Mouse (Mus musculus) activated CD4-positive, CD25-positive, alpha-beta regulatory T cell, adult 4 months (primary cell): ENCODE data around the gene Btbd2. TPM values are rescaled to one million over a fixed set of nuclear protein-coding genes. Genes with fewer than 3 reads are reported as not detected.
"Not testable (repeated sequence)": the region's sequence is repeated elsewhere in the genome, so short reads cannot be mapped to it uniquely, and the experiment has no call there.

Experiments used
- ATAC-seq: one replicate; pipeline ENCODE4 v1.8.0; 2017
- polyA plus RNA-seq, 2 experiments: library from polyadenylated mRNA; unstranded; fragments of 100-300 nt; shearing (Covaris generic); gene quantifications; one replicate each; pipeline ENCODE4 v1.2.1; 2017

The Btbd2 gene
- polyA plus RNA-seq, 2 experiments from 2014 or later = 5.5 to 6.1 TPM

DNA sequence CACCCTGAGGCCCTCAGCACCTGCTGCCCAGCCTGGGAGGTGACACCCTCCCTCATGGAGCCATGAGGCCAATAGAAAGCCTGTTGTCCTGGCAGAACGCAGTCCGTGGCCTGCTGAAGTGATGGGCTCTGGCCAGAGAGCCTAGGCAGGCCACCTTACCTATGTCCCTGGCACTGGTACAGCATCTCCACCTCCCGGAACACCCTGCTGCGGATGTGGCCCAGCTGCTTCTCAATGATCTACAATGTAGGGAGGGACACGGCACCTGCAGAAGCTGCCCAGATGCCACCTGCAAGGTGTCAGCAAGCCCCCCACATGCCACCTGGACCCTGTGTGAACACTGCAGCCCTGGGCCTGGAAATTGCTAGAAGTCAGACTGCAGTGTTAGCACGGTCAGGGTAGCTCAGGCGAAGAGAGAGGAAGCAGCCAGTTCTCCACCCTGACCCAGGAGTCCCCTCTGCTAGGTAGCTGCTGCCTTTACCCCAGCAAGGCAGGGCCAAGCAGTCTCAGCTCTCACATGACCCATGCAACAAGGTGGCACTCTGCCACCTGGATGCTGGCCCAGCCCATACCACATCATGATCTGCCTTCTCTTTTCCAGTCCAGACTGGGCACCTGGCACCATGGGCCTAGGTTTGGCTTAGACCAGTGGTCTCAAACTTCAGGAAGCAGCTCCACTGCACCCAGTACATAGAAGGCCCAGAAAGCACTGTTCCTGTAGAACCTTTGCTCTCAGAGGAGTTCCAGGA lies 13.0 kb upstream of the Btbd2 start:
- no peak for ATAC-seq

DNA sequence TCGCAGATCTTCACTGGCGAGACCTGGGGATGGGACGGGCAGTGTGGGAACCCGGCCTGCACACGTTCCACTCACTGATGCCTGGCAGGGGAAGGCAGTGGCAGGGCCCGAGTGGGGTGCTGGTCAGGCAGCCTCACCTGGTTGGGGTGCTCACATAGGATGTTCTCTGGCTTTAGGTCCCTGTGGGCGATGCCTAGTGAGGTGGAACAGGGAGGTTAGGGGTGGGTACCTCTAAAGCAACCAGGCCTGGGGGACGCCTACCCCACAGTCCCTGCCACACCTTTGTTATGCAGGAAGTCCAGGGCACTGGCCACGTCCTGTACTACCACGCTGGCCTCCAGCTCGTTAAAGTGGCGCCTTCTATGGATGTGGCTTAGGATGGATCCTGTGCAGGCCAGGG lies 12.1 kb upstream of the Btbd2 start:
- no peak for ATAC-seq

DNA sequence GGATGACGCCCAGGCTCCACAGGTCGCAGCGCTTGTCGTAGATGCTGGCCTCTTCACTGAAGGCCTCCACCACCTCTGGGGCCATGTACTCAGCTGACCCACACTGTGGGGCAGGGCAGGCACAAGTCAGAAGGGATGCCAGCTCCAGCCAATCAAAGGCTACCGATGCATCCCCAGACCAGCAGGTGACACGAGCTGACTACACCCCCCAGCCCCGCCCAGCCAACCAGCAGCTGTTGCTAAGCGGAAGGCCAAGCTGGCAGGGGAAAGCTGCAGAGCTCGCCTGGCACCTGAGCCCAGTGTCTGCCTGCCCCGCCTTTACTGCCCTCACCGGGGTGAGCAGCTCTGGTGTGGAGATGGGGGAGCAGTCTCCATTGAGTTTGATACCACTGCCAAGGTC lies 11.7 kb upstream of the Btbd2 start:
- ATAC-seq = no peak

DNA sequence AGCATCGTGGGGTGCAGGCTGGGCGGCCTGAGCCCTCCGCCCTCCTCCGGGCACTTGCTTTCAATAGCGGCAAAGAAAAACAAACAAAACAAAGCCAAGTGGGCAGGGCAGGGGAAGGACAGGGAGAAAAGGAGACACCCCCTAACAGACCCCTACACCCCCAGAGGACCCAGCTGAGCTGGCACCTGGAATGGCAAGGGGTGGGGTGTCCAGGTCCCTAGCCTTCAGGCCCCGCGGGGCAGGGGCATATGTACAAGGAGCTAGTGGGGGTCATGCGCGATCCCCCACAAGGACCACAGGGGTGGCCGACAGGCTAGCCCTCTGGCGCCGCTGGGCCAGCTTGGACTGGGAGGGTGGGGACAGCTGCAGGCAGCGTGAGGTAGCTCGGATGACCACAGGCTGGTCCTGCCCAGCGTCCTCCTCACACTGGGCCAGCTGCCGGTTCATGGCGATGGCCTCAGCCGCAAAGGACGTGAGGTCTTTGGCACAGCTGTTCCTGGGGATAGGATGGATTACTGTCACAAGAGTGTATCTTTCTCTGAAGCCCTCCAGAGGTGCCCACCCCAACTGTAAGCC lies 10.1 kb upstream of the Btbd2 start:
- no peak for ATAC-seq

DNA sequence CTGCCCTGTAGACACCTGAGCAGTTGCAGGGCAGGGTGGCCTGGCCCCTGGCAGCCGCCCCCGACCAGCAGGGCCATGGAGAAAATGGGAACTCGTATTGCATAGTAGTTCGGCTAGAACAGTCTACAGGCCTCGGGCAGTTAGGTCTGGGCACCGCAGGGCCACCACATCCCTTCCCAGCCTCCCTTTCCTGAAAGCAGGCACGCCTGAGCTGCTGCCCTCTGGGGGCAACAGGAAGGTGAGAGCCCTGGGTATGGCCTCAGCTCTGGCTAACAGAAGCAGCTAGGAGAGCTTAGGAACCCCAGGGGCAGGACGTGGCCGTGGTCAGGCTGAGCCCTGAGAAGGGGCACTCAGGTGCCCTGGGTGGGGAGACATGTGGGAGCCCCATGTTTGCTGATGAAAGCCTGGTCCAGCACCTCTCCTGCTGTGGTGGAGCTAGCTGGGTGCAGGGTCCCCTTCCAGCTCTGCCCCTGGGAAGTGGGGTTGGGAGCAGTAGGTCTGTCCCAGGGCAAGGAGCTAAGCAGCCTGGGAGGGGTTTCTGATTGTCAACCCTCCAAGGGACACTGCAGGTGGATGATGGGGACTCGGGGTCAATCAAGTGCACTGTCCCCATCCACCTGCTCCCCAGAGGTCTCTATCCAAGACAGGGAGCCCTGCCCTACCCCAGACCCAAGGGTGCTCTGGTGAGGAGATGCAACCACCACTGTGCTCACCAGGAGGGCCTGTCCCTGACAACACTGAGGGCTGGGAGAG lies 9.3 kb upstream of the Btbd2 start:
- no peak for ATAC-seq

DNA sequence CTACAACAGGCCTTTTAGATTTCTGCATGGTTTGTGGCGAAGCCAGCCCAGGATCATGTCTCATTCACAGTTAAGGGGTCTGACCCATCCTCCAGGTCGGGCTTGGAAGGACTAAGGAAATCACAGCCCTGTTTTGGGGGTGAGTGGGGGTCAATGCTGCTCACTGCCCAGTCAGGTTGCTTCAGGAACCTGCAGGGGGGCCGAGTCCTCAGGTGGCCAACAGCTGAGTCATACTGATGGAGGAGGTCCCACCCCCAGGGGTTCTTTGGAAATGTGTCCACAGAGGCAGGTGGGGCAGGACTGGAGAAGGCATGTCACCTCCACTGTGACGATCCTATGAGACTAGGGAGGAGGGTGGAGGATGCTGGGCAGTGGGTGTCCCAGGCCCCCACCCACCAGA lies 8.6 kb upstream of the Btbd2 start:
- no peak for ATAC-seq

DNA sequence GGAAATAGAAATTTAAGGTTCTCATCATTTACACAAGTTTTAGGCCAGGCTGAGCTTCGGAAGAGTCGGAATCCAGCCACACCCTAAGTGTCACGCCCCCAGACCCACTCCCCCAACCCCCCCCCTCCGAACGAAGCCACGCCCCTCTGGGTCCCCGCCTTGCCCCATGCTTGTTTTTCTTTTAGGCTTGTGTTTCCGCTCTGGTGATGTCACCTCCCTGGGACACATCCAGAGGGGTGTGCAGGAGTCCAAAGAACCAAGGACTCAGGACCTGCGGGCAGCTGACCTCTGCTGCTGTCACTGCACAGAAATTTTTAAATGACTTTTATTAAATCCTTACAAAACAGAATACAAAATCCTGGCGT lies 8.1 kb upstream of the Btbd2 start:
- ATAC-seq = no peak

DNA sequence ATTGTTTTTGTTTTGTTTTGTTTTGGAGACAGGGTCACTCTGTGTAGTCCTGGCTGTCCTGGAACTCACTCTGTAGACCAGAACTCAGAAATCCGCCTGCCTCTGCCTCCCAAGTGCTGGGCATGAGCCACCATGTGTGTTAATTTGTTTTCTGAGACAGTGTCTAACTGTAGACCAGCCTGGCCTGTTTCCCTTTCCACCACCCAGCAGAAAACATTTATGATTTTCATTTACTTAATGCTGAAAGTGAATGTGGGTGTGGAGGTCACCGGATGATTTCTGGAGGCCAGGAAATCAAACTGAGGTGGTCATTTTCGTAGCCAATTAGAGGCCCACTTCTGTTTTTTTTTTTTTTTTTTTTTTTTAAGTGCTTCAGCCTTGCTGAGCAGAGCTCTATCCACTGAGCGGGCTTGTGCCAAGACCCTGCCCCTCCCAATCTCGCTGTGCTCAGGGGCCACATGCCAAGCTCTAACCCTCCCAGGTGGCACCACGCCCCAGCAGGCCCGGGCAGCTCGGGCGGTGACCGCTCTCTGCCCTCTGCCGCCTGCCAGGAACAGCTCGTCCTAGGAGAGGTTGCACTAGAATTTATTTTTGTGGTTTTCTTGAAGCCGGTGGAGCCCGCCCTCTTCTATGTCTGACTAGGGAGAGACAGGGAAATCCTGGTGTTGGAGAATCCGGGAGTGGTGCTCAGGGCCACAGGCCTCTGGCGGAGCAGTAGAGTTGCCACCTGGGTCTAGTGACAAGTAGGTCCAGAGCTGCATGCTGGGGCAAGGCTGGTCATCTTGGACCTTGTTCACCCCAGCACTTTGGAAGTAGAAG lies 7.5 kb upstream of the Btbd2 start:
- peak; percentile 28 for ATAC-seq

DNA sequence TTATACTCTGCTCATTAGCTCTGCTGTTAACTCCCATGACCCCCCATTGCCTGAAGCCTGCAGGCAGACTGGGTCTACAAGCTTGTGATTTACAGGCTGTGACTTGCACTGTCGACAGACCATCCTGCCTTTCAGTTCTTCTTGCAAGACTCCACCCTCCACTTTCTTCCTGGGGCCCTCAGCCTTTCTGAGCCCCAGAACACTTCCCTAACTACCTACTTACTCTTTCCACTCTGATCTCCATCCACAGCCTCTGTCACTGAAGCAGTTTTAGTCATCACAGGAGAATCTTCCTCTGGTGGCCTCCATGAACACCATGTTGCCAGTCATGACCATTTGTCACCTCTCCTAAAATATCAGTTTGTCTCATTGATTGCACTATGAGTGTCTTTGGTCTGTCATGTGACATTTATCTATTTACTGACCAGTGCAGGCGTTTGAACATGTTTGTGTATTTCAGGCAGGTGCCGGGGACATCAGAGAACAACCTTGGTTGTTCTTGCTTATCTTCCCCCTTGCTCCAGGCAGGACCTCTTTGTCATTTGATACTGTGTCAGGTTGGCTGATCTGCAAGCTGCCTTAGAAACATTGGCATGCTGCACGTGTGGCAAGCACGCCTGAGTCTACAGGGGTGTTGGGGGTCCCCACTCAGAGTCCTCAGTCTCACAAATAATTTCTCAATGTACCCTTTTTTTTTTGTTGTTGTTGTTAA lies 6.8 kb upstream of the Btbd2 start:
- ATAC-seq = no peak

DNA sequence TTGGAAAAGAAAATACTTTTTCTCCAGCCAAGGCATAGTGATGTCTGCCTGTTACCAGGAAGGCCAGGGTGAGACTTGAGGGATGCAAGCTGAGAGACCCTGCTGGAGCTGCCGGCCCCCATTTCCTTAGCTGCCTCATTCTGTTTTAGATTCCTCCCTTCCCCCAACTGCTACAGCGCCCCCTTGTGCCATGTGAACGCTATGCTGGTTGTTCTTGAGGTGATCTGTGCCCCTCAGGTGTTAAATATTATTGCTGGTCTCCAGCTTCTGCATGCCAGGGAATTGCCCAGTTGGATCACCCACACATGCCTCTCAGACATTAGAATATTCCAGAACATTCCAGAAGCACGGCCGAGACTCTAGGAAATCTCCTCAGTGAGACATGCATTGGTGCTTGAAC lies 4.3 kb upstream of the Btbd2 start:
- ATAC-seq = no peak

DNA sequence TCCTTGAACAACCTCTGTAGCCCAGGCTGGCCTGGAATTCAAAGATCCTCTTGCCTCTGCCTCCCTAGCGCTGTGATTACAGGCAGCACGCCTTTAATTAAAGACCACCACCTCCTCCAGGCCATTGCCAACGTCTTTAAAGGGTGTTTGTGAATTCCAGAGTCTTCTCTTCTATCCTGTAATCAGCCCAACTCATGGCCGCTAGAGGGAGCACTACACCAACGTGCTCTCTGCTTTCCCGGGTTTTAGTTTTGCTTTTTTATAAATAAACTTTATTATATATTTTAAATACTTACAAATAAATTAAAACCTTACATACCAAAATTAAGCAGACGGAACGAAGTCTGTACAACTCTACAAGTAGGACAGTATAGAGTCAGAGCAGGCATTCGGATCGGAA lies 2.3 kb upstream of the Btbd2 start:
- ATAC-seq = no peak

DNA sequence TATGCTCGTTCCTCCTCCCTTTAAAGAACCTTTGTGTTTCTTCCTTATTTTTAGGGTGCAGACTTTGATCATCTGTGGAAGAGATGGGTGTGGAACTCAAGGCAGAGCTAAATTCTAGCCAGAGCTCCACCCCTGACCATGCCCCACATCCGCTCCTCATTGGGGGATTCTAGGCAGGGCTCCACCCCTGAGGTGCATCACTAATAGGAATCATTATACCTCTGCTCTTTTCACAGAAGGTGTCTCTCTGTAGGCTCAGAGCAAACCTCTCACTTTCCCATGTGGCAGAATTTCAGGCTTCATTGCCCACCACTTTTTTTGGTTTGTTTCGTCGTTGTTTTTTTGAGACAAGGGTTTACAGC lies 2.0 kb upstream of the Btbd2 start:
- ATAC-seq = peak; percentile 65

DNA sequence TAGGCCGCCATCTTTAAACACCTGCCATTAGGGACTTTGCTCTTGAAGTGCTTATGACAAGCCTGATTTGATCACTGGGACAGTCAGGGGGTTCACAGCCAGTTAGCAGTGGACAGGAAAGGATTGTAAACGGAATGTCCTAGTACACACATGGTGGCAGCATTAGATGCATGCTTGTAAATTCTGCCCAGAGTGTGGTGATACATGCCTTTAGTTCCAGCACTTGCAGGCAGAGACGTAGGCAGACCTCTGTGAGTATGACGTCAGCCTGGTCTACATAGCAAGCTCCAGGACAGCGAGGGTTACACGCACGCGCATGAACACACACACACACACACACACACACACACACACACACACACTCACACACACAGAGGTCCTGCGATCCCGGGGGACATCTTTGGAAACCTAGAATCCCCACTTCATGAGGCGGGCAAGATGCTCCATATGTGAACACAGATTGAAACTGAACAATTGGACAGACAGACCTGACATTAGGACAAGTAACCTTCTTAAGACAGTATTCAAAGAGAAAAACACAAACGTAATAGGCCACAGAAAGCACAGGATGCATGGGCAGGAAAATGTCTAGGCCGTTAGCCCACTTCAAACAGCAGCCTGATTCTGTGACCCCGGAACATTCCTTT lies 1.4 kb upstream of the Btbd2 start:
- peak; percentile 22 for ATAC-seq

DNA sequence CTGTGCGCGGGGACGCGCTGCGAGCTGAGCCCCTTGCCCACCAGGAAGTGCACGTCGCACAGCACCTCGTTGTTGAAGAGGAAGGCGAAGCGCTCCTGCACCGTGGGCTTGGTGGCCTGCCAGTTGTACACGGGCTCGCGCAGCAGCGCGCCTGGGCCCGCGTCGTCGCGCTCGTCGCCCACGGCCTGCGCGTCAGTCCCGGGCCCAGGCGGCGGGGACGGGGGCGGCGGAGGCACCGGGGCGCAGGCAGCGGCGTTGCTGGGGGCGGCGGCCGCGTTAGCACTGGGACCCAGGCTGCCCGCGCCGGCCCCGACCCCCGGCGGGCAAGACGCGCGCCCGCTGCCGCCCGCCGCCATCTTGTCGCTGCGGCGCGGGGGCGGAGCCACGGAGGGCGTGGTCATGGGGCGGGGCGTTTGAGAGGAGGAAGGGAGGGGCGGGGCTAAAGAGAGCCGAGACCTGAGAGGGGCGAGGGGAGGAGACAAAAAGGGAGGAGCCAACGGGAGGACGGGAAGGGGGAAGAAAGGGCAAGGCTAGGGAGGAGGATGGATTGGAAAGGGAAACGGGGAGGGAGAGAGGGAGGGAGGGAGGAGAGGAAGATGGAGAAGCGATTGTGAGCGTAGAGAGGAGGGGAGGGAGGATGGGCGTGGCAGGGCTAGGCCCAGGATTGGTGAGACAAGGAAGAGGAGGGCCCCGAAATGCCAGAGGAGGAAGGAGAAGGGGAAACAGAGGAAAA lies 575 bp downstream of the Btbd2 start:
- peak; percentile 40 for ATAC-seq

DNA sequence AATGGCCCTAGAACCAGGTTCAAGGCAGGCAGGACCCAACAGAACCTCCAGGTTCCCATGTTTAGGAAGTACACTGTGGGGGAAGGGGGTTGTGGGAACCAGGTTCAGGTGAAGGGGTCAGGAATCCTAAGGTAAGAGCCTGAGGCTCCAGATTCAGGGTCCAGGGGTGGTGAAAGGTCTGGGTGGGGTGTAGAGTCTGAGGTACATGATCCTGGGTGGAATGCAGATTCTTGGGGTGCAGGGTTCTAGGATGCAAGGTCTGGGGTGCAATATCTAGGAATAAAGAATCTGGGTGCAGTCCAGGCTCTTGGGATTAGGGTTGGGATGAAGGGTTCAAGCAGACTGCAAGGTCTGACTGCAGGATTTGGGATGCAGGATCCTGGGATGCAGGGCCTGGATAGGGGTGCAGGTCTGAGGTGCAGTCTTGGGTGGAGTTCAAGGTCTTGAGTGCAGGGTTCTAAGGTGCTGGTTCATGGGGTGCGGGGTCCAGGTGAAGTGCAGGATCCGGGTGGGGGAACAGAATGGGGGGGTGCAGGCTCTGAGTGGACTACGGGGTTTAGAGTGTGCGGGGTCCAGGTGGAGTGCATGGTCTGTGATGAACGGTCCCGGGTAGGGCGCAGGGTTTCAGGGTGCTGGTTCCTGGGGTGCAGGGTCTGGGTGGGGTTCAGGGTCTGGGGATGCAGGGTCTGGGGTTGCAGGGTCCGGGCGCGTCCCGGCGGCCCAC lies 1.3 kb downstream of the Btbd2 start:
- no peak for ATAC-seq

DNA sequence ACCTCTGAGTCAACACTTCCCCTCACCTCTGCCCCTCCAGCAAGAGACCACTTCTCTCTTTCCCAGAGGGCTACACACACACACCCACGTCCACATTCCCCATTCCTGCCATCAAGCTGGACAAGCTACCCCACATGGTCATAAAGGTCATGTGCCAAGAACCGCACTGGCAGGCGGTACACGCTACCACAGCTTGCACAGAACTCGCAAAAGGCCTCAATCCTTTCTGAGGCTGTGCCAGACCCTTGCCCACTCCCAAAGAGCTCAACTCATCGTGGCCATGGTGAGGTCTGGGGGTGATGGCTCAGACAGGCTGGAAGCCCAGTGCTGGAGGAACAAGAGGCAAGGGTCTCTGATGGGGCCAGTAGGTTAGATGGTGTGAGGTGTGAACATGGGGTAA lies 2.0 kb downstream of the Btbd2 start:
- ATAC-seq = no peak

DNA sequence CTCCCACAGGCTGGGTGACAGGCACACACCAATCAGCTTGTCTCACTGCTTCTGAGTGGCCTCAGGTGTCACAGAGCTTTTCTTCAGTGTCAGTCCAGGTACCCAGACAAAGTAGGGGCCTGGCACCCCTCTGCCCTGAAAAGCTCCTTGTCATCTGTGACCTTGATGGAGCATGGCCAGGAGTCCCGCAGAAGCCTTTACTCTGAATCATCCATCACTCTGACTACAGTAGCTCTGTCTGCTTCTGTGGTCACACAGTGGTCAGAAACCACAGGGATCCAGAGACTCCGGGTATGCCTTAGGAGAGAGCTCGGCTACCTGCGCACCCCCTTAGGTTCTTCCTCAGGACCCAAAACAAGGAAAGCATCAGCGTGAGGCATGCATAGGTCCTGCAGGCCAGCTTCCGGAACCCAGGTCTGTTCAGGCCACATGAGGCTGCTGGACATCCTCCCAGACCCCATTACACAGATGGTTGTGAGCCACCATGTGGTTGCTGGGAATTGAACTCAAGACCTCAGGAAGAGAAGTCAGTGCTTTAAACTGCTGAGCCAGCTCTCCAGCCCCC lies 3.6 kb downstream of the Btbd2 start:
- no peak for ATAC-seq

DNA sequence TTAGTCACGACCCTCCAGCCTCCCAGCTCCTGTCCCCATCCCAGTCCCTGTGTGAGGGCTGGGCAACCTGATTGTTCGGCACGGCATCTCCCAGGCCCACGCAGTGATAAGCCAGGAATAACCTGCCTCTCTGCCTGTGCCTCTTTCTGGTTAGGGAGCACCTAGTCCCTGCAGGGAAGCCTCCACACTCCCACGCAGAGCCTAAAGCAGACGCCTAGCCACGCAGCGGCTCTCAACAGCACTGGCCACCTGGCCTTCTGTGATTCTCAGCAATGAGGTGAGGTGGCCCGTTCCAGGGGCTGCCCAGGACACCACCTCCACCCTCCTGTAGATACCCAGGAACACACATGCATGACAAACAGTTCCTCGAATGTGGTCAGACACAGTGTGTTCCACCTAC lies 6.5 kb downstream of the Btbd2 start:
- no peak for ATAC-seq

DNA sequence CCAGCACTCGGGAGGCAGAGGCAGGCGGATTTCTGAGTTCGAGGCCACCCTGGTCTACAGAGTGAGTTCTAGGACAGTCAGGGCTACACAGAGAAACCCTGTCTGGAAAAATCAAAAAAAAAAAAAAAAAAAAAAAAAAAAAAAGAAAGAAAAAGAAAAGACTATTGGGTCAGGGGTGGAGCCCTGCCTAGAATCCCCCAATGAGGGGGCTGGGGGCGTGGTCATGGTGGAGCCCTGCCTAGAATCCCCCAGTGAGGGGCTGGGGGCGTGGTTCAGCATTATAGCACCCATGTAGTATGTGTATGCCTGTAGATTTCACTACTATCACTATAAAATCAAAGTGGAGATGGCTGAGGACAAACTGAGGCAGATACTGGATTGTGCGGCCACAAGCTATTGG lies 7.0 kb downstream of the Btbd2 start:
- not testable (repeated sequence) for ATAC-seq

DNA sequence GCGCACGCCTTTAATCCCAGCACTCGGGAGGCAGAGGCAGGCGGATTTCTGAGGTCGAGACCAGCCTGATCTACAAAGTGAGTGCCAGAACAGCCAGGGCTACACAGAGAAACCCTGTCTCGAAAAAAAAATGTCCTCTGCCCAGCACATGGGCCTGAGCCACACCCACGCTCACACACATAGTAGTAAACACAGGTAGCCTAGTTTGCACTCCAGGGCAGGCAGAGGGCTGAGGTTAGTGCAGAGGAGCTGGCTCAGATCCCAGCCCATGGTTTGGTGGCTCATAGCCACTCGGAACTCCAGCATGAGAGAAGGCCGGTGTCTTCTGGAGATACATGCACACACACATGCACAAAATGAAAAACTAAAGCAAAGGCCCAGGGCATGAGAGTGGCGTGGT lies 9.9 kb downstream of the Btbd2 start:
- ATAC-seq = no peak
